ENCODE assay signal across 21 mouse cellular contexts in genomic region chr1:13496386-13496785, GRCm38 (mm10).
DNase-seq lines count a peak whose midpoint lies in the region; ATAC-seq and TF ChIP-seq lines count a peak whose summit lies in the region.
"Had no signal": no experiment of that assay in that cellular context is flagged by ENCODE, and none has a peak within 500 bp of the region (broad histone marks: within the 10 kb centered on the region; RNA-seq: fewer than 3 reads in every experiment).

No protein-coding gene starts in this region.

- no peaks in the 10 kb centered on the region for H3K9me3 ChIP-seq in intestine, embryonic 15.5 days
- no peaks in the 10 kb centered on the region for H3K9me3 ChIP-seq in intestine, postnatal 0 days (ENCODE audit: control insufficient read depth)
- no peaks in the 10 kb centered on the region for H3K9me3 ChIP-seq in lung, embryonic 15.5 days
- no peaks in the 10 kb centered on the region for H3K9me3 ChIP-seq in lung, postnatal 0 days (ENCODE audit: low read length)
- no peaks in the 10 kb centered on the region for H3K9me3 ChIP-seq in stomach, postnatal 0 days (ENCODE audit: control insufficient read depth, low read length)
- H3K9me3 ChIP-seq: embryonic facial prominence, embryonic 15.5 days; heart, embryonic 10.5 days; hindbrain, embryonic 10.5 days; midbrain, embryonic 10.5 days had no signal

- no peaks in the 10 kb centered on the region for H3K27me3 ChIP-seq in intestine, embryonic 15.5 days (replicated peaks)
- no peaks in the 10 kb centered on the region for H3K27me3 ChIP-seq in intestine, postnatal 0 days (replicated peaks; ENCODE audit: control insufficient read depth, insufficient read depth, low read length)
- no peaks in the 10 kb centered on the region for H3K27me3 ChIP-seq in lung, embryonic 15.5 days
- H3K27me3 ChIP-seq in lung, postnatal 0 days (replicated peaks; ENCODE audit: insufficient read depth, low read length) = no peaks in the 10 kb centered on the region
- no peaks in the 10 kb centered on the region for H3K27me3 ChIP-seq in stomach, postnatal 0 days (ENCODE audit: control insufficient read depth, insufficient read depth, low read length)
- H3K27me3 ChIP-seq: embryonic facial prominence, embryonic 15.5 days had no signal

- no peak overlapping the region for H3K9ac ChIP-seq in intestine, embryonic 15.5 days
- no peak overlapping the region for H3K9ac ChIP-seq in intestine, postnatal 0 days (ENCODE audit: low read depth, low read length)
- H3K9ac ChIP-seq in lung, embryonic 15.5 days = no peak overlapping the region
- no peak overlapping the region for H3K9ac ChIP-seq in lung, postnatal 0 days (replicated peaks; ENCODE audit: low read depth)
- no peak overlapping the region for H3K9ac ChIP-seq in stomach, postnatal 0 days (ENCODE audit: low read length)
- H3K9ac ChIP-seq: embryonic facial prominence, embryonic 15.5 days; liver, postnatal 0 days had no signal

- H3K4me1 ChIP-seq in intestine, embryonic 15.5 days (replicated peaks) = no peaks in the 10 kb centered on the region
- H3K4me1 ChIP-seq in intestine, postnatal 0 days (replicated peaks; ENCODE audit: control insufficient read depth, insufficient read depth, low read length) = no peaks in the 10 kb centered on the region
- 0 out of 2 replicates have a peak, but pooled peaks cover 2% of the 10 kb centered on the region for H3K4me1 ChIP-seq in lung, embryonic 15.5 days
- H3K4me1 ChIP-seq in lung, postnatal 0 days (ENCODE audit: insufficient read depth, low read depth, low read length) = no peaks in the 10 kb centered on the region
- no peaks in the 10 kb centered on the region for H3K4me1 ChIP-seq in stomach, postnatal 0 days (replicated peaks; ENCODE audit: control insufficient read depth, insufficient read depth)
- H3K4me1 ChIP-seq: hindbrain, embryonic 10.5 days had no signal

- 19% methylated on average over 2 of the region's 2 CpGs for WGBS in intestine, embryonic 15.5 days
- WGBS in intestine, postnatal 0 days = 16% methylated on average over 2 of the region's 2 CpGs
- 7% methylated on average over 2 of the region's 2 CpGs for WGBS in lung, embryonic 15.5 days
- WGBS in lung, postnatal 0 days = 12% methylated on average over 2 of the region's 2 CpGs
- WGBS in stomach, postnatal 0 days = 16% methylated on average over 2 of the region's 2 CpGs

- TF ChIP-seq EP300 in lung, postnatal 0 days (IDR thresholded peaks at IDR 0.05) = no peak
- TF ChIP-seq EP300 in stomach, postnatal 0 days (optimal IDR thresholded peaks at IDR 0.05) = no peak

- H3K27ac ChIP-seq in intestine, embryonic 15.5 days = no peak overlapping the region
- H3K27ac ChIP-seq in intestine, postnatal 0 days (ENCODE audit: low read depth, low read length) = no peak overlapping the region
- no peak overlapping the region for H3K27ac ChIP-seq in lung, embryonic 15.5 days
- H3K27ac ChIP-seq in lung, postnatal 0 days (ENCODE audit: low read length) = no peak overlapping the region
- no peak overlapping the region for H3K27ac ChIP-seq in stomach, postnatal 0 days (replicated peaks)
- H3K27ac ChIP-seq: embryonic facial prominence, embryonic 15.5 days; heart, embryonic 10.5 days; hindbrain, embryonic 10.5 days; midbrain, embryonic 10.5 days had no signal

- DNase-seq in lung, postnatal 14 days = no peak
- peak; percentile 49 for DNase-seq in lung, postnatal 0 days (ENCODE audit: low spot score)
- peak; percentile 23 for DNase-seq in stomach, postnatal 0 days (ENCODE audit: low spot score)
- no peak for DNase-seq in left cerebral cortex, postnatal 10 days (ENCODE audit: extremely low spot score in 1 of 2, low spot score in 2 of 2)
- DNase-seq: adrenal gland, postnatal 36 days; cerebellum, adult 2 months; cerebellum, postnatal 36 days; gastrocnemius, postnatal 36 days; liver; liver, postnatal 0 days; retina, postnatal 1 day; thymus, postnatal 4 days had no signal

- ATAC-seq in intestine, embryonic 15.5 days = peak; percentile 69
- no peak for ATAC-seq in intestine, postnatal 0 days
- peak; percentile 49; the same call in 1 of the 2 replicates for ATAC-seq in lung, embryonic 15.5 days (ENCODE audit: borderline replicate concordance, extremely low read depth, low FRiP score, low TSS enrichment)
- ATAC-seq in lung, postnatal 0 days = peak; percentile 70
- ATAC-seq in stomach, postnatal 0 days (ENCODE audit: low FRiP score, low TSS enrichment) = peak; percentile 53; the same call in 1 of the 2 replicates
- ATAC-seq in granulocyte monocyte progenitor cell, adult 5-6 weeks (replicated peaks; ENCODE audit: poor library complexity, severe bottlenecking) = no peak
- ATAC-seq: forebrain, embryonic 16.5 days; liver, postnatal 0 days had no signal

- no peak for TF ChIP-seq CTCF in intestine, postnatal 0 days (IDR thresholded peaks at IDR 0.05; ENCODE audit: low read depth)
- TF ChIP-seq CTCF in lung, postnatal 0 days (IDR thresholded peaks at IDR 0.05) = no peak
- TF ChIP-seq CTCF in stomach, postnatal 0 days (IDR thresholded peaks at IDR 0.05; ENCODE audit: low read depth) = no peak

- H3K4me2 ChIP-seq in intestine, embryonic 15.5 days (replicated peaks) = no peak overlapping the region
- no peak overlapping the region for H3K4me2 ChIP-seq in intestine, postnatal 0 days (replicated peaks; ENCODE audit: low read depth)
- H3K4me2 ChIP-seq in lung, embryonic 15.5 days = no peak overlapping the region
- no peak overlapping the region for H3K4me2 ChIP-seq in lung, postnatal 0 days (replicated peaks; ENCODE audit: low read depth, low read length)
- no peak overlapping the region for H3K4me2 ChIP-seq in stomach, postnatal 0 days (replicated peaks; ENCODE audit: low read depth)
- H3K4me2 ChIP-seq: embryonic facial prominence, embryonic 15.5 days had no signal

- H3K36me3 ChIP-seq in intestine, embryonic 15.5 days = no peaks in the 10 kb centered on the region
- no peaks in the 10 kb centered on the region for H3K36me3 ChIP-seq in intestine, postnatal 0 days (ENCODE audit: control insufficient read depth, insufficient read depth)
- no peaks in the 10 kb centered on the region for H3K36me3 ChIP-seq in lung, embryonic 15.5 days
- H3K36me3 ChIP-seq in lung, postnatal 0 days (ENCODE audit: insufficient read depth, low read length) = no peaks in the 10 kb centered on the region
- H3K36me3 ChIP-seq in stomach, postnatal 0 days (ENCODE audit: control insufficient read depth, insufficient read depth, low read length) = no peaks in the 10 kb centered on the region
- H3K36me3 ChIP-seq: embryonic facial prominence, embryonic 15.5 days; heart, embryonic 10.5 days; hindbrain, embryonic 10.5 days; midbrain, embryonic 10.5 days had no signal

- intact Hi-C loops in left cerebral cortex, postnatal 10 days (cut with DNase I) = no loop called here

- H3K4me3 ChIP-seq in intestine, embryonic 15.5 days (replicated peaks) = no peak overlapping the region
- H3K4me3 ChIP-seq in intestine, postnatal 0 days (ENCODE audit: low read depth, low read length) = no peak overlapping the region
- no peak overlapping the region for H3K4me3 ChIP-seq in lung, embryonic 15.5 days
- H3K4me3 ChIP-seq in lung, postnatal 0 days (ENCODE audit: low read depth, low read length) = no peak overlapping the region
- no peak overlapping the region for H3K4me3 ChIP-seq in stomach, postnatal 0 days (ENCODE audit: low read depth, low read length)
- H3K4me3 ChIP-seq: embryonic facial prominence, embryonic 15.5 days; heart, embryonic 10.5 days; hindbrain, embryonic 10.5 days; midbrain, embryonic 10.5 days had no signal

Comparison
In these comparisons a context has a peak if more than half of its experiments do, and no peak if none do; other contexts are left out.
1. ATAC-seq: peak in intestine, embryonic 15.5 days (single experiment), lung, embryonic 15.5 days (single experiment), lung, postnatal 0 days (single experiment) and stomach, postnatal 0 days (single experiment); none in intestine, postnatal 0 days (single experiment) and granulocyte monocyte progenitor cell, adult 5-6 weeks (single experiment).
2. DNase-seq: peak in lung, postnatal 0 days (single experiment) and stomach, postnatal 0 days (single experiment); none in lung, postnatal 14 days (single experiment) and left cerebral cortex, postnatal 10 days (0 of 2).